Mouse (Mus musculus): ENCODE results near the gene Zfp651. TPM values are rescaled to one million over a fixed set of nuclear protein-coding genes. Genes with fewer than 3 reads are reported as not detected.
A peak's percentile ranks its signal among the peaks of the same experiment; 100 is the strongest.

Gene Zfp651
- polyA plus RNA-seq (2016; fragmentation: Nextera tagmentation; extraction: Ambion mirVana) = 4.4 and 7.0 TPM in 2 replicates

GRCm38 (mm10) chr9:121759091-121760081 lies at the start of gene Zfp651:
Gene Zfp651, plus strand, starts transcription at chr9:121759330.
- Histone ChIP-seq H3K4me1 (peaks cover 54% of the 10 kb centered on the region), H3K27me3 (ENCODE audit: low read depth, poor library complexity, severe bottlenecking) (no peaks in the 10 kb centered on the region), H3K27ac (peak within 1 kb of the TSS; percentile 95), H3K36me3 (peaks cover 52% of the 10 kb centered on the region), H3K9me3 (replicated peaks) (no peaks in the 10 kb centered on the region), H3K4me3 (peak within 1 kb of the TSS; percentile 68)
- 2% methylated on average over 96 of the region's 97 CpGs for WGBS
- peak; percentile 80 for DNase-seq (ENCODE audit: low spot score)

GRCm38 (mm10) chr9:121709898-121710583 lies 49.1 kb upstream of the Zfp651 start, which contains the start of gene Ss18l2:
Gene Ss18l2, plus strand, starts transcription at chr9:121710329.
- peak within 1 kb of the TSS; percentile 89 for H3K27ac ChIP-seq
- H3K4me3 ChIP-seq = peak within 1 kb of the TSS; percentile 96
- H3K9me3 ChIP-seq (replicated peaks) = no peaks in the 10 kb centered on the region
- 5% methylated on average over 37 of the region's 37 CpGs for WGBS
- peak; percentile 98 for DNase-seq (ENCODE audit: low spot score)
- H3K27me3 ChIP-seq (ENCODE audit: low read depth, poor library complexity, severe bottlenecking) = no peaks in the 10 kb centered on the region
- peaks cover 17% of the 10 kb centered on the region for H3K36me3 ChIP-seq
- peaks cover 31% of the 10 kb centered on the region for H3K4me1 ChIP-seq

GRCm38 (mm10) chr9:121710584-121710975 lies 48.5 kb upstream of the Zfp651 start:
- no peaks in the 10 kb centered on the region for H3K27me3 ChIP-seq (ENCODE audit: low read depth, poor library complexity, severe bottlenecking)
- peaks cover 26% of the 10 kb centered on the region for H3K4me1 ChIP-seq
- peaks cover 17% of the 10 kb centered on the region for H3K36me3 ChIP-seq
- 0% methylated on average over 18 of the region's 18 CpGs for WGBS
- no peaks in the 10 kb centered on the region for H3K9me3 ChIP-seq (replicated peaks)
- no peak for DNase-seq (ENCODE audit: low spot score)
- H3K27ac ChIP-seq = peak overlapping the region; percentile 89
- H3K4me3 ChIP-seq = peak overlapping the region; percentile 96

- H3K36me3 ChIP-seq = peaks cover 24% of the 10 kb centered on the region
- DNase-seq (ENCODE audit: low spot score) = no peak
- no peaks in the 10 kb centered on the region for H3K9me3 ChIP-seq (replicated peaks)
- H3K4me1 ChIP-seq = peaks cover 15% of the 10 kb centered on the region
- H3K27me3 ChIP-seq (ENCODE audit: low read depth, poor library complexity, severe bottlenecking) = no peaks in the 10 kb centered on the region
- WGBS = 84% methylated on average over 2 of the region's 2 CpGs
- H3K27ac ChIP-seq = no peak overlapping the region
- no peak overlapping the region for H3K4me3 ChIP-seq
These were observed 42.1 kb upstream of the Zfp651 start for GRCm38 (mm10) chr9:121717048-121717447.

- peaks cover 14% of the 10 kb centered on the region for H3K36me3 ChIP-seq
- peak overlapping the region; percentile 93 for H3K4me3 ChIP-seq
- peak overlapping the region; percentile 97 for H3K27ac ChIP-seq
- 67% methylated on average over 15 of the region's 15 CpGs for WGBS
- no peak for DNase-seq (ENCODE audit: low spot score)
- no peaks in the 10 kb centered on the region for H3K27me3 ChIP-seq (ENCODE audit: low read depth, poor library complexity, severe bottlenecking)
- H3K4me1 ChIP-seq = peaks cover 15% of the 10 kb centered on the region
- H3K9me3 ChIP-seq (replicated peaks) = no peaks in the 10 kb centered on the region
These were observed 40.9 kb upstream of the Zfp651 start for GRCm38 (mm10) chr9:121718070-121718705.

- WGBS = under 1% methylated on average over 61 of the region's 61 CpGs
- Histone ChIP-seq H3K9me3 (replicated peaks) (no peaks in the 10 kb centered on the region), H3K4me3 (peak within 1 kb of the TSS; percentile 93), H3K27me3 (ENCODE audit: low read depth, poor library complexity, severe bottlenecking) (no peaks in the 10 kb centered on the region), H3K27ac (peak within 1 kb of the TSS; percentile 97), H3K4me1 (peaks cover 15% of the 10 kb centered on the region), H3K36me3 (peaks cover 7% of the 10 kb centered on the region)
- peak; percentile 94 for DNase-seq (ENCODE audit: low spot score)
These were observed 40.3 kb upstream of the Zfp651 start, which contains the start of gene Nktr for GRCm38 (mm10) chr9:121718792-121719318. Gene Nktr, plus strand, starts transcription at chr9:121719169.

GRCm38 (mm10) chr9:121719347-121720331 lies 39.5 kb upstream of the Zfp651 start:
- H3K27me3 ChIP-seq (ENCODE audit: low read depth, poor library complexity, severe bottlenecking) = no peaks in the 10 kb centered on the region
- H3K4me3 ChIP-seq = peak overlapping the region; percentile 93
- H3K36me3 ChIP-seq = peaks cover 10% of the 10 kb centered on the region; the same call in 1 of the 2 replicates
- no peaks in the 10 kb centered on the region for H3K9me3 ChIP-seq (replicated peaks)
- WGBS = under 1% methylated on average over 76 of the region's 87 CpGs
- peaks cover 15% of the 10 kb centered on the region for H3K4me1 ChIP-seq
- H3K27ac ChIP-seq = peak overlapping the region; percentile 97
- DNase-seq (ENCODE audit: low spot score) = peak; percentile 67

- Histone ChIP-seq H3K4me3 (no peak overlapping the region), H3K27me3 (ENCODE audit: low read depth, poor library complexity, severe bottlenecking) (no peaks in the 10 kb centered on the region), H3K9me3 (replicated peaks) (no peaks in the 10 kb centered on the region), H3K4me1 (no peaks in the 10 kb centered on the region), H3K36me3 (peaks cover 79% of the 10 kb centered on the region), H3K27ac (no peak overlapping the region)
- DNase-seq (ENCODE audit: low spot score) = no peak
- 94% methylated on average over 6 of the region's 6 CpGs for WGBS
These were observed 18.6 kb upstream of the Zfp651 start for GRCm38 (mm10) chr9:121740490-121740889.

- H3K4me3 ChIP-seq = no peak overlapping the region
- H3K9me3 ChIP-seq (replicated peaks) = no peaks in the 10 kb centered on the region
- 93% methylated on average over 3 of the region's 3 CpGs for WGBS
- no peaks in the 10 kb centered on the region for H3K27me3 ChIP-seq (ENCODE audit: low read depth, poor library complexity, severe bottlenecking)
- no peaks in the 10 kb centered on the region for H3K4me1 ChIP-seq
- no peak overlapping the region for H3K27ac ChIP-seq
- no peak for DNase-seq (ENCODE audit: low spot score)
- peaks cover 79% of the 10 kb centered on the region for H3K36me3 ChIP-seq
These were observed 18.0 kb upstream of the Zfp651 start for GRCm38 (mm10) chr9:121741168-121741567.

GRCm38 (mm10) chr9:121744051-121744450 lies 15.1 kb upstream of the Zfp651 start:
- WGBS = 95% methylated on average over 8 of the region's 8 CpGs
- Histone ChIP-seq H3K36me3 (peaks cover 94% of the 10 kb centered on the region), H3K4me3 (no peak overlapping the region)

GRCm38 (mm10) chr9:121752774-121753173 lies 6.4 kb upstream of the Zfp651 start:
- H3K36me3 ChIP-seq = peaks cover 91% of the 10 kb centered on the region
- no peak overlapping the region for H3K27ac ChIP-seq
- DNase-seq (ENCODE audit: low spot score) = no peak
- H3K4me3 ChIP-seq = no peak overlapping the region
- peaks cover 8% of the 10 kb centered on the region for H3K4me1 ChIP-seq
- 97% methylated on average over 9 of the region's 9 CpGs for WGBS
- no peaks in the 10 kb centered on the region for H3K9me3 ChIP-seq (replicated peaks)
- no peaks in the 10 kb centered on the region for H3K27me3 ChIP-seq (ENCODE audit: low read depth, poor library complexity, severe bottlenecking)

More at GRCm38 (mm10) chr9:121744051-121744450, 15.1 kb upstream of the Zfp651 start:
- DNase-seq (ENCODE audit: low spot score) = no peak
- H3K27ac ChIP-seq = no peak overlapping the region
- H3K4me1 ChIP-seq = no peaks in the 10 kb centered on the region
- no peaks in the 10 kb centered on the region for H3K27me3 ChIP-seq (ENCODE audit: low read depth, poor library complexity, severe bottlenecking)
- no peaks in the 10 kb centered on the region for H3K9me3 ChIP-seq (replicated peaks)
